Comparison of ENCODE assay signal across 10 mouse cellular contexts in genomic region chr5:115009961-115010360, GRCm38 (mm10). TPM values are rescaled to one million over a fixed set of nuclear protein-coding genes. Genes with fewer than 3 reads are reported as not detected.
A peak's percentile ranks its signal among the peaks of the same experiment; 100 is the strongest.
DNase-seq lines count a peak whose midpoint lies in the region; ATAC-seq lines count a peak whose summit lies in the region.
"Had no signal": no experiment of that assay in that cellular context is flagged by ENCODE, and none has a peak within 500 bp of the region (broad histone marks: within the 10 kb centered on the region; RNA-seq: fewer than 3 reads in every experiment).

No protein-coding gene starts in this region.

- no peaks in the 10 kb centered on the region for H3K9me3 ChIP-seq in forebrain, embryonic 10.5 days
- H3K9me3 ChIP-seq in forebrain, embryonic 16.5 days (ENCODE audit: control insufficient read depth, low read length) = no peaks in the 10 kb centered on the region
- H3K9me3 ChIP-seq in lung, embryonic 16.5 days (ENCODE audit: control insufficient read depth, low read length) = no peaks in the 10 kb centered on the region
- H3K9me3 ChIP-seq in limb, embryonic 11.5 days (ENCODE audit: control insufficient read depth, low read length) = no peaks in the 10 kb centered on the region
- no peaks in the 10 kb centered on the region for H3K9me3 ChIP-seq in neural tube, embryonic 15.5 days (replicated peaks)

- ATAC-seq in forebrain, embryonic 16.5 days = no peak
- ATAC-seq in lung, embryonic 16.5 days (ENCODE audit: low read depth) = no peak
- no peak for ATAC-seq in limb, embryonic 11.5 days (ENCODE audit: insufficient number of reproducible peaks, low FRiP score, low TSS enrichment, low read depth)
- ATAC-seq in neural tube, embryonic 15.5 days (ENCODE audit: low FRiP score) = no peak

- H3K4me1 ChIP-seq in forebrain, embryonic 10.5 days = peaks cover 36% of the 10 kb centered on the region
- peaks cover 25% of the 10 kb centered on the region for H3K4me1 ChIP-seq in forebrain, embryonic 16.5 days (replicated peaks; ENCODE audit: control insufficient read depth, insufficient read depth, low read length)
- H3K4me1 ChIP-seq in lung, embryonic 16.5 days (replicated peaks; ENCODE audit: control insufficient read depth, insufficient read depth, low read length) = peaks cover 20% of the 10 kb centered on the region
- H3K4me1 ChIP-seq in limb, embryonic 11.5 days (ENCODE audit: control insufficient read depth, insufficient read depth, low read length) = peaks cover 14% of the 10 kb centered on the region
- peaks cover 37% of the 10 kb centered on the region for H3K4me1 ChIP-seq in neural tube, embryonic 15.5 days

- 63% methylated on average over 3 of the region's 3 CpGs for WGBS in forebrain, embryonic 10.5 days
- 61% methylated on average over 3 of the region's 3 CpGs for WGBS in forebrain, embryonic 16.5 days
- 34% methylated on average over 3 of the region's 3 CpGs for WGBS in lung, embryonic 16.5 days
- 58% methylated on average over 3 of the region's 3 CpGs for WGBS in limb, embryonic 11.5 days
- 64% methylated on average over 3 of the region's 3 CpGs for WGBS in neural tube, embryonic 15.5 days

- H3K4me2 ChIP-seq in forebrain, embryonic 16.5 days (ENCODE audit: low read length) = no peak overlapping the region
- peak overlapping the region; percentile 94; the same call in 1 of the 2 replicates for H3K4me2 ChIP-seq in lung, embryonic 16.5 days (ENCODE audit: low read depth, low read length)
- H3K4me2 ChIP-seq in limb, embryonic 11.5 days (ENCODE audit: low read depth, severe bottlenecking) = peak overlapping the region; percentile 57; the same call in 1 of the 2 replicates
- H3K4me2 ChIP-seq in neural tube, embryonic 15.5 days = peak overlapping the region; percentile 75

- no peak for DNase-seq in forebrain, embryonic 10.5 days (ENCODE audit: extremely low spot score, low spot score)
- no peak for DNase-seq in lung, postnatal 14 days
- no peak for DNase-seq in limb, embryonic 11.5 days (ENCODE audit: low spot score)
- DNase-seq in urinary bladder, adult 18-20 months (ENCODE audit: low spot score in 2 of 2) = no peak
- no peak for DNase-seq in layer of hippocampus, adult 11-12 months (ENCODE audit: low spot score)
- DNase-seq: right cerebral cortex, postnatal 14 days had no signal

- no peaks in the 10 kb centered on the region for H3K27me3 ChIP-seq in forebrain, embryonic 10.5 days (ENCODE audit: poor library complexity, severe bottlenecking)
- no peaks in the 10 kb centered on the region for H3K27me3 ChIP-seq in forebrain, embryonic 16.5 days (replicated peaks; ENCODE audit: control insufficient read depth, insufficient read depth, low read length)
- H3K27me3 ChIP-seq in lung, embryonic 16.5 days (ENCODE audit: control insufficient read depth, insufficient read depth, low read depth, low read length) = no peaks in the 10 kb centered on the region
- H3K27me3 ChIP-seq in limb, embryonic 11.5 days (ENCODE audit: control insufficient read depth, insufficient read depth, low read length) = no peaks in the 10 kb centered on the region
- H3K27me3 ChIP-seq in neural tube, embryonic 15.5 days (replicated peaks) = no peaks in the 10 kb centered on the region

- peak overlapping the region; percentile 98; the same call in 1 of the 2 replicates for H3K27ac ChIP-seq in forebrain, embryonic 10.5 days
- no peak overlapping the region for H3K27ac ChIP-seq in forebrain, embryonic 16.5 days (ENCODE audit: low read length)
- H3K27ac ChIP-seq in lung, embryonic 16.5 days (ENCODE audit: low read length) = no peak overlapping the region
- H3K27ac ChIP-seq in limb, embryonic 11.5 days (replicated peaks; ENCODE audit: low read depth, low read length) = no peak overlapping the region
- H3K27ac ChIP-seq in neural tube, embryonic 15.5 days (replicated peaks) = peak overlapping the region; percentile 96

- H3K9ac ChIP-seq in forebrain, embryonic 16.5 days (replicated peaks; ENCODE audit: low read depth, low read length) = no peak overlapping the region
- peak overlapping the region; percentile 99 for H3K9ac ChIP-seq in lung, embryonic 16.5 days (ENCODE audit: low read length)
- H3K9ac ChIP-seq in limb, embryonic 11.5 days (ENCODE audit: low read length) = no peak overlapping the region
- peak overlapping the region; percentile 93; the same call in 1 of the 2 replicates for H3K9ac ChIP-seq in neural tube, embryonic 15.5 days (replicated peaks)

- H3K36me3 ChIP-seq in forebrain, embryonic 10.5 days (replicated peaks) = no peaks in the 10 kb centered on the region
- no peaks in the 10 kb centered on the region for H3K36me3 ChIP-seq in forebrain, embryonic 16.5 days (ENCODE audit: control insufficient read depth, insufficient read depth)
- H3K36me3 ChIP-seq in lung, embryonic 16.5 days (ENCODE audit: control insufficient read depth, insufficient read depth, low read length) = no peaks in the 10 kb centered on the region
- H3K36me3 ChIP-seq in limb, embryonic 11.5 days (ENCODE audit: control insufficient read depth, insufficient read depth, low read length) = no peaks in the 10 kb centered on the region
- H3K36me3 ChIP-seq in neural tube, embryonic 15.5 days = no peaks in the 10 kb centered on the region

- peak overlapping the region; percentile 99 for H3K4me3 ChIP-seq in forebrain, embryonic 10.5 days
- no peak overlapping the region for H3K4me3 ChIP-seq in forebrain, embryonic 16.5 days (replicated peaks; ENCODE audit: low read length)
- no peak overlapping the region for H3K4me3 ChIP-seq in lung, embryonic 16.5 days (ENCODE audit: low read length)
- H3K4me3 ChIP-seq in limb, embryonic 11.5 days (ENCODE audit: low read depth, low read length) = no peak overlapping the region
- peak overlapping the region; percentile 93; the same call in 1 of the 2 replicates for H3K4me3 ChIP-seq in neural tube, embryonic 15.5 days (replicated peaks)

RNA-seq across cellular contexts. Expression of gene Sppl3, which starts 1.0 kb away (rescaled TPM):
- polyA plus RNA-seq in forebrain, embryonic 10.5 days (2016; fragmentation: Nextera tagmentation; extraction: Ambion mirVana) = 11.8 and 13.3 TPM in 2 replicates
- 16.5 and 16.6 TPM in 2 replicates for polyA plus RNA-seq in forebrain, embryonic 16.5 days (2015; fragmentation: Nextera tagmentation; extraction: Ambion mirVana)
- polyA plus RNA-seq in lung, embryonic 16.5 days (2015; fragmentation: Nextera tagmentation; extraction: Ambion mirVana) = 9.6 and 9.8 TPM in 2 replicates
- 30.9 and 43.5 TPM in 2 replicates for polyA plus RNA-seq in limb, embryonic 11.5 days (2014; fragmentation: Nextera tagmentation; extraction: Ambion mirVana)
- 18.2 and 30.9 TPM in 2 replicates for polyA plus RNA-seq in neural tube, embryonic 15.5 days (2015; fragmentation: Nextera tagmentation; extraction: Ambion mirVana)

RNA-seq across cellular contexts. Expression of gene Hnf1a, which starts 39.1 kb away (rescaled TPM):
- not detected in 2 replicates for polyA plus RNA-seq in forebrain, embryonic 10.5 days (2016; fragmentation: Nextera tagmentation; extraction: Ambion mirVana)
- 0.06 TPM in 1 of 2 replicates, not detected in the other for polyA plus RNA-seq in forebrain, embryonic 16.5 days (2015; fragmentation: Nextera tagmentation; extraction: Ambion mirVana)
- 0.08 and 0.16 TPM in 2 replicates for polyA plus RNA-seq in lung, embryonic 16.5 days (2015; fragmentation: Nextera tagmentation; extraction: Ambion mirVana)
- not detected in 2 replicates for polyA plus RNA-seq in limb, embryonic 11.5 days (2014; fragmentation: Nextera tagmentation; extraction: Ambion mirVana)
- 0.05 and 1.6 TPM in 2 replicates for polyA plus RNA-seq in neural tube, embryonic 15.5 days (2015; fragmentation: Nextera tagmentation; extraction: Ambion mirVana)
- polyA plus RNA-seq: brain, embryonic 14.5 days had no signal

Comparison
In these comparisons a context has a peak if more than half of its experiments do, and no peak if none do; other contexts are left out.
1. H3K27ac ChIP-seq: peak in forebrain, embryonic 10.5 days (single experiment) and neural tube, embryonic 15.5 days (single experiment); none in forebrain, embryonic 16.5 days (single experiment), lung, embryonic 16.5 days (single experiment) and limb, embryonic 11.5 days (single experiment).
2. H3K4me3 ChIP-seq: peak in forebrain, embryonic 10.5 days (single experiment) and neural tube, embryonic 15.5 days (single experiment); none in forebrain, embryonic 16.5 days (single experiment), lung, embryonic 16.5 days (single experiment) and limb, embryonic 11.5 days (single experiment).
3. H3K9ac ChIP-seq: peak in lung, embryonic 16.5 days (single experiment) and neural tube, embryonic 15.5 days (single experiment); none in forebrain, embryonic 16.5 days (single experiment) and limb, embryonic 11.5 days (single experiment).